Mouse (Mus musculus) MEL (cell line): ENCODE measurements around the gene Prickle2. TPM values are rescaled to one million over a fixed set of nuclear protein-coding genes. Genes with fewer than 3 reads are reported as not detected.

Experiments used
- DNase-seq: peaks from one replicate; pipeline ENCODE4 v3.0.0; 2011; ENCODE audit warnings: low read depth, low spot score
- H3K27ac ChIP-seq: 2 replicates; pipeline ENCODE4 v1.5.1; 2012; ENCODE audit warnings: low read depth, mild to moderate bottlenecking, control low read depth, low read length, moderate library complexity; ENCODE audit not compliant: control insufficient read depth
- H3K27me3 ChIP-seq, 2 experiments: fragments of 150-350 bp in 1 of 2; sonication (generic) in 1 of 2; 2 replicates each; pipeline ENCODE4 v1.6.1; 2012; ENCODE audit warnings: low read length in 2 of 2, mild to moderate bottlenecking in 2 of 2, improper control_type of control experiment in 1 of 2, moderate library complexity in 1 of 2; ENCODE audit not compliant: insufficient read depth in 2 of 2, control insufficient read depth in 1 of 2
- H3K36me3 ChIP-seq, 2 experiments: 2 replicates each; pipeline ENCODE4 v1.6.1; 2012 to 2014; ENCODE audit warnings: low read length in 2 of 2, improper control_type of control experiment in 1 of 2, inconsistent platforms in 1 of 2, mild to moderate bottlenecking in 1 of 2; ENCODE audit not compliant: insufficient read depth in 2 of 2, control insufficient read depth in 1 of 2
- H3K4me1 ChIP-seq, 2 experiments: fragments of 150-350 bp in 1 of 2; sonication (generic) in 1 of 2; 2 replicates each; pipeline ENCODE4 v1.6.1; 2012; ENCODE audit warnings: low read length in 2 of 2, improper control_type of control experiment in 1 of 2, mild to moderate bottlenecking in 1 of 2; ENCODE audit not compliant: insufficient read depth in 2 of 2, control insufficient read depth in 1 of 2
- H3K4me3 ChIP-seq, 2 experiments: fragments of 150-350 bp in 1 of 2; sonication (generic) in 1 of 2; 2 replicates each; pipeline ENCODE4 v1.5.1; 2012; ENCODE audit warnings: low read depth in 2 of 2, low read length in 2 of 2, mild to moderate bottlenecking in 2 of 2, moderate library complexity in 2 of 2, control low read depth in 1 of 2, improper control_type of control experiment in 1 of 2; ENCODE audit not compliant: control insufficient read depth in 1 of 2, insufficient read depth in 1 of 2
- H3K79me2 ChIP-seq: 2 replicates; pipeline ENCODE4 v1.6.1; 2012; ENCODE audit warnings: mild to moderate bottlenecking, low read length, moderate library complexity; ENCODE audit not compliant: control insufficient read depth, poor library complexity, insufficient read depth
- H3K9ac ChIP-seq: 2 replicates; pipeline ENCODE4 v1.6.1; 2012; ENCODE audit warnings: low read depth, mild to moderate bottlenecking, control low read depth, low read length, moderate library complexity; ENCODE audit not compliant: control insufficient read depth, poor library complexity, severe bottlenecking
- H3K9me3 ChIP-seq: fragments of 150-350 bp; sonication (generic); replicated peaks from 2 replicates; pipeline ENCODE4 v1.6.1; 2012; ENCODE audit warnings: mild to moderate bottlenecking, low read length, improper control_type of control experiment, moderate library complexity; ENCODE audit not compliant: insufficient read depth
- CHD1 ChIP-seq: IDR thresholded peaks from 2 replicates; pipeline ENCODE4 v1.6.1; 2012; ENCODE audit warnings: low read depth, mild to moderate bottlenecking, inconsistent platforms, low read length, improper control_type of control experiment
- CTCF ChIP-seq, 3 experiments: IDR thresholded peaks in 2 of 3; conservative IDR thresholded peaks in 1 of 3; 2 replicates each; pipeline ENCODE4 v1.5.1; 2011 to 2012; ENCODE audit warnings: low read length in 3 of 3, low read depth in 2 of 3, mild to moderate bottlenecking in 2 of 3, improper control_type of control experiment in 1 of 3, inconsistent platforms in 1 of 3, mixed read lengths in 1 of 3, moderate library complexity in 1 of 3; ENCODE audit not compliant: control insufficient read depth in 1 of 3, insufficient read depth in 1 of 3, poor library complexity in 1 of 3, severe bottlenecking in 1 of 3
- E2F4 ChIP-seq: IDR thresholded peaks from 2 replicates; pipeline ENCODE4 v1.6.1; 2011; ENCODE audit warnings: low read depth, low read length, improper control_type of control experiment, borderline replicate concordance
- ELF1 ChIP-seq: IDR thresholded peaks from 2 replicates; pipeline ENCODE4 v1.6.1; 2014; ENCODE audit warnings: low read depth, mild to moderate bottlenecking, inconsistent platforms, low read length, improper control_type of control experiment, moderate library complexity
- EP300 ChIP-seq, 2 experiments: IDR thresholded peaks; 2 replicates each; pipeline ENCODE4 v1.6.1; 2011; ENCODE audit warnings: improper control_type of control experiment in 2 of 2, low read length in 2 of 2, low read depth in 1 of 2, mild to moderate bottlenecking in 1 of 2
- ETS1 ChIP-seq: IDR thresholded peaks from 2 replicates; pipeline ENCODE4 v1.6.1; 2012; ENCODE audit warnings: low read depth, mild to moderate bottlenecking, inconsistent platforms, low read length, improper control_type of control experiment, moderate library complexity
- GABPA ChIP-seq: IDR thresholded peaks from 2 replicates; pipeline ENCODE4 v1.6.1; 2012; ENCODE audit warnings: low read depth, mild to moderate bottlenecking, inconsistent platforms, low read length, improper control_type of control experiment, moderate library complexity
- GATA1 ChIP-seq: IDR thresholded peaks from 2 replicates; pipeline ENCODE4 v1.6.1; 2011; ENCODE audit warnings: low read depth, low read length, improper control_type of control experiment
- JUND ChIP-seq: IDR thresholded peaks from 2 replicates; pipeline ENCODE4 v1.6.1; 2011; ENCODE audit warnings: low read depth, mild to moderate bottlenecking, improper control_type of control experiment, low read length
- KAT2A ChIP-seq: conservative IDR thresholded peaks from 2 replicates; pipeline ENCODE4 v1.6.1; 2012; ENCODE audit warnings: low read depth, low read length, improper control_type of control experiment, inconsistent platforms
- MAFK ChIP-seq: IDR thresholded peaks from 2 replicates; pipeline ENCODE4 v1.6.1; 2011; ENCODE audit warnings: low read depth, mild to moderate bottlenecking, low read length, improper control_type of control experiment, borderline replicate concordance
- MAZ ChIP-seq: IDR thresholded peaks from 2 replicates; pipeline ENCODE4 v1.6.1; 2012; ENCODE audit warnings: low read depth, mild to moderate bottlenecking, inconsistent platforms, low read length, improper control_type of control experiment
- MXI1 ChIP-seq: IDR thresholded peaks from 2 replicates; pipeline ENCODE4 v1.6.1; 2011; ENCODE audit warnings: mild to moderate bottlenecking, low read depth, low read length, improper control_type of control experiment
- POLR2AphosphoS5 ChIP-seq: IDR thresholded peaks from 2 replicates; pipeline ENCODE4 v1.6.1; 2012; ENCODE audit warnings: low read depth, borderline replicate concordance, mild to moderate bottlenecking, inconsistent platforms, low read length, moderate library complexity, mixed read lengths
- RAD21 ChIP-seq: IDR thresholded peaks from 2 replicates; pipeline ENCODE4 v1.6.1; 2011; ENCODE audit warnings: mild to moderate bottlenecking, low read depth, low read length, improper control_type of control experiment
- RCOR1 ChIP-seq: IDR thresholded peaks from 2 replicates; pipeline ENCODE4 v1.6.1; 2012; ENCODE audit warnings: low read depth, mild to moderate bottlenecking, inconsistent platforms, low read length, improper control_type of control experiment
- SIN3A ChIP-seq: IDR thresholded peaks from 2 replicates; pipeline ENCODE4 v1.6.1; 2012; ENCODE audit warnings: low read length, improper control_type of control experiment, inconsistent platforms
- SMC3 ChIP-seq: IDR thresholded peaks from 2 replicates; pipeline ENCODE4 v1.6.1; 2011; ENCODE audit warnings: low read depth, low read length, improper control_type of control experiment
- TAL1 ChIP-seq: IDR thresholded peaks from 2 replicates; pipeline ENCODE4 v1.6.1; 2012; ENCODE audit warnings: mild to moderate bottlenecking, inconsistent platforms, low read length, moderate library complexity, mixed read lengths
- TBP ChIP-seq: IDR thresholded peaks from 2 replicates; pipeline ENCODE4 v1.8.0; 2011; ENCODE audit warnings: low read depth, low read length, improper control_type of control experiment
- TCF12 ChIP-seq: IDR thresholded peaks from 2 replicates; pipeline ENCODE4 v1.6.1; 2014; ENCODE audit warnings: low read depth, mild to moderate bottlenecking, inconsistent platforms, low read length, improper control_type of control experiment, moderate library complexity
- UBTF ChIP-seq: IDR thresholded peaks from 2 replicates; pipeline ENCODE4 v1.6.1; 2012; ENCODE audit warnings: low read depth, mild to moderate bottlenecking, inconsistent platforms, low read length, improper control_type of control experiment, moderate library complexity, borderline replicate concordance; ENCODE audit not compliant: insufficient read depth
- USF1 ChIP-seq: IDR thresholded peaks from 2 replicates; pipeline ENCODE4 v1.6.1; 2014; ENCODE audit warnings: low read depth, mild to moderate bottlenecking, inconsistent platforms, low read length, improper control_type of control experiment, moderate library complexity
- USF2 ChIP-seq, 2 experiments: IDR thresholded peaks; 2 replicates each; pipeline ENCODE4 v1.6.1; 2011 to 2012; ENCODE audit warnings: improper control_type of control experiment in 2 of 2, low read length in 2 of 2, borderline replicate concordance in 1 of 2, inconsistent platforms in 1 of 2, low read depth in 1 of 2, mild to moderate bottlenecking in 1 of 2; ENCODE audit not compliant: insufficient read depth in 1 of 2
- ZC3H11A ChIP-seq: IDR thresholded peaks from 2 replicates; pipeline ENCODE4 v1.6.1; 2012; ENCODE audit warnings: low read depth, mild to moderate bottlenecking, inconsistent platforms, low read length, improper control_type of control experiment
- ZMIZ1 ChIP-seq: IDR thresholded peaks from 2 replicates; pipeline ENCODE4 v1.6.1; 2012; ENCODE audit warnings: low read depth, mild to moderate bottlenecking, inconsistent platforms, low read length, improper control_type of control experiment, moderate library complexity
- ZNF384 ChIP-seq: IDR thresholded peaks from 2 replicates; pipeline ENCODE4 v1.6.1; 2012; ENCODE audit warnings: low read depth, mild to moderate bottlenecking, inconsistent platforms, low read length, improper control_type of control experiment
- polyA plus RNA-seq, 2 experiments: library from polyadenylated mRNA; stranded (reverse) in 1 of 2; unstranded in 1 of 2; fragments of >175 nt in 1 of 2; fragments of >200 nt in 1 of 2; gene quantifications; 2 replicates each; pipeline versions ENCODE4 v1.2.1 to v1.2.4; 2012; ENCODE audit warnings: low replicate concordance in 2 of 2, low read depth in 1 of 2; ENCODE audit not compliant: insufficient read length in 2 of 2, insufficient read depth in 1 of 2, missing spikeins in 1 of 2
- total RNA-seq: library from RNA; depleted of rRNA; stranded (reverse); fragments of 300-350 nt; gene quantifications from 2 replicates; pipeline ENCODE4 v1.2.3, GENCODE M21; 2012

Gene Prickle2
- total and polyA plus RNA-seq, 3 experiments: not detected

DNA sequence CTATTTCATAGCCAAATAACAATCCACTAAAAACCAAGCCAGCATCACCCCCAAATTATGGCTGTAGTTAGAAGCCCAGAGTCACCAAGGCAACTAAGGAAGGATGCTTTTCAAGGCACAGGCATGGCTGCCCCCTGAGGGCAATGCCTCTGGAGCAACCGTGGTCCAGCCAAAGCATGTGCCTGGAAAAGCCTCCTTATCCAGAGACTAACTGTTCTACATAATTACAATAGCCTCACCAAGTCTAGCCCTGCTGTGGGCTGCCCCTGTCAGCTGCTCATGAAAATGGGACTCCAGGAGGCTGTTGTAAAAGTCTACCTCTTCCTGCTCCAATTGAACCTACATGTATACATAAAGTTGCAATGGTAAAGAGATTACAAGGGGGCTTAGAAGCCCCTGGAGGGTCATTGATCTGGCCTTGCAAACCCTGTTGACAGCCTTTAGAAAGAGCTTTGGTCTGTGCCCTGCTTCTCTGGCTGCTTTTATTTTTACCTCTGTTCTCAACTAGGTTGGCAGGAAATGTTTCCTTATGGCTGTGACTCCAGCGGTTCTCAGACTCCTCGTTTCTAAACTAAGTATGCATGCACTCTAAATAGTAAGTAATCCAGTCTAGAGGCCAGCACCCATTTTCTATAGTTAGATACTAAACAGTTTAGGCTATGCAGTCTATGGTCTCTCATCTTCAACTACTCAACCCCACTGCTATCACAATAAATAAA lies 6.3 kb downstream of the Prickle2 start:
- Histone ChIP-seq H3K27me3 (no peaks in the 10 kb centered on the region), H3K9ac (no peak overlapping the region), H3K9me3 (no peaks in the 10 kb centered on the region), H3K27ac (no peak overlapping the region), H3K4me1 (no peaks in the 10 kb centered on the region), H3K4me3 (no peak overlapping the region), H3K79me2 (no peaks in the 10 kb centered on the region), H3K36me3 (no peaks in the 10 kb centered on the region)
- TF ChIP-seq GABPA: no peak
- no peak for TF ChIP-seq UBTF
- TF ChIP-seq SIN3A: no peak
- TF ChIP-seq MAFK: no peak
- TF ChIP-seq RAD21: no peak
- no peak for TF ChIP-seq EP300 (IDR thresholded peaks at IDR 0.05; ENCODE audit: low read depth in 1 of 2, low read length in 2 of 2)
- TF ChIP-seq ZMIZ1: no peak
- TF ChIP-seq POLR2AphosphoS5: no peak
- no peak for DNase-seq

DNA sequence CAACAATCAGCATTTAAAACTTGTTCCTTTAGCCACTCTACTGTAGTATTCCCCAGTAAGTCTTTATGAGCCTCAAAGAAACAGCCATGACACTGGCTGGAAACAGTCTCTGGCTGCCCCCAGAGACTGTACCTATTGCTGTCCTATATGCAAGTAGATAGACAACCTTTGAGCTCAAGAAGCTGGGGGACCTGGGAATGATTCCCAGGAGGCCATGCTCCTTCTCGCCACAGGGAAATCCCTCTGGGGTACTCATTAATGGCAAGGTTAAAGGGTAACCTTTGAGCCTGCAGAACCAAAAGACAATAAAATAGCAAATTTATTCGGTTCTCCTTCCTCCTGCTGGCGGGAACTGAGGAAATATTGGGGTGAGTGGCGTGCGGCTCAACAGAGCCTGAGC lies 8.1 kb downstream of the Prickle2 start:
- H3K4me1 ChIP-seq: no peaks in the 10 kb centered on the region
- H3K9ac ChIP-seq: no peak overlapping the region
- no peak overlapping the region for H3K27ac ChIP-seq
- no peak overlapping the region for H3K4me3 ChIP-seq
- TF ChIP-seq TCF12 (no peak), USF1 (no peak), ETS1 (no peak), GATA1 (no peak), KAT2A (no peak), JUND (no peak), SMC3 (no peak), ELF1 (no peak), MAZ (no peak), CHD1 (no peak), USF2 (IDR thresholded peaks at IDR 0.05; ENCODE audit: borderline replicate concordance in 1 of 2, insufficient read depth in 1 of 2, low read depth in 1 of 2, low read length in 2 of 2) (no peak), CTCF (IDR thresholded peaks at IDR 0.05 in 2 of 3, conservative IDR thresholded peaks at IDR 0.05 in 1 of 3; ENCODE audit: control insufficient read depth in 1 of 3, insufficient read depth in 1 of 3, low read depth in 2 of 3, low read length in 3 of 3, poor library complexity in 1 of 3, severe bottlenecking in 1 of 3) (no peak), TBP (no peak), ZC3H11A (no peak), TAL1 (no peak), MXI1 (no peak), RCOR1 (no peak), POLR2AphosphoS5 (no peak), E2F4 (no peak), ZNF384 (no peak)
- DNase-seq: no peak
- no peaks in the 10 kb centered on the region for H3K36me3 ChIP-seq
- H3K9me3 ChIP-seq: no peaks in the 10 kb centered on the region
- H3K79me2 ChIP-seq: no peaks in the 10 kb centered on the region
- H3K27me3 ChIP-seq: no peaks in the 10 kb centered on the region
